Mouse (Mus musculus) liver, embryonic 14.5 days (tissue): ENCODE results near the gene Agrp. TPM values are rescaled to one million over a fixed set of nuclear protein-coding genes. Genes with fewer than 3 reads are reported as not detected.

ENCODE experiments used
- ATAC-seq: fragments of 200-750 bp; cut with Nextera tagmentation; 2 replicates; pipeline ENCODE4 v1.8.0; 2017; ENCODE audit warnings: moderate number of reproducible peaks, mild to moderate bottlenecking, moderate library complexity; ENCODE audit not compliant: insufficient read depth
- DNase-seq, 3 experiments: peaks; one replicate each; pipeline ENCODE4 v3.0.0-alpha.2; 2012 to 2013; ENCODE audit warnings: low read depth in 3 of 3, low spot score in 3 of 3
- H3K27ac ChIP-seq: fragments of 300-500 bp; sonication (generic); 2 replicates; pipeline ENCODE4 v1.5.1; 2014; ENCODE audit warnings: moderate library complexity, mild to moderate bottlenecking, control low read depth, inconsistent platforms
- H3K27me3 ChIP-seq: fragments of 300-500 bp; sonication (generic); 2 replicates; pipeline ENCODE4 v1.6.1; 2014; ENCODE audit warnings: mild to moderate bottlenecking, low read length, moderate library complexity; ENCODE audit not compliant: control insufficient read depth, insufficient read depth
- H3K36me3 ChIP-seq: fragments of 300-500 bp; sonication (generic); replicated peaks from 2 replicates; pipeline ENCODE4 v1.6.1; 2014; ENCODE audit warnings: low read depth; ENCODE audit not compliant: control insufficient read depth, insufficient read depth
- H3K4me1 ChIP-seq, 2 experiments: fragments of 200-500 bp in 1 of 2; fragments of 300-500 bp in 1 of 2; sonication (generic) in 1 of 2; replicated peaks; 2 replicates each; pipeline ENCODE4 v1.6.1; 2012 to 2014; ENCODE audit warnings: antibody characterized with exemption in 1 of 2, inconsistent platforms in 1 of 2, low read length in 1 of 2; ENCODE audit not compliant: control insufficient read depth in 2 of 2, insufficient read depth in 2 of 2
- H3K4me2 ChIP-seq: fragments of 300-500 bp; sonication (generic); 2 replicates; pipeline ENCODE4 v1.6.1; 2014; ENCODE audit warnings: low read depth, mild to moderate bottlenecking, control low read depth, moderate library complexity
- H3K4me3 ChIP-seq, 2 experiments: fragments of 200-500 bp in 1 of 2; fragments of 300-500 bp in 1 of 2; sonication (generic) in 1 of 2; 2 replicates each; pipeline ENCODE4 v1.5.1; 2012 to 2014; ENCODE audit warnings: low read depth in 2 of 2, low read length in 2 of 2, mild to moderate bottlenecking in 2 of 2, control low read depth in 1 of 2, inconsistent platforms in 1 of 2, moderate library complexity in 1 of 2; ENCODE audit not compliant: insufficient read depth in 1 of 2
- H3K9ac ChIP-seq: fragments of 300-500 bp; sonication (generic); replicated peaks from 2 replicates; pipeline ENCODE4 v1.6.1; 2014; ENCODE audit warnings: mild to moderate bottlenecking, control low read depth, moderate library complexity
- H3K9me3 ChIP-seq: fragments of 300-500 bp; sonication (generic); 2 replicates; pipeline ENCODE4 v1.6.1; 2016; ENCODE audit warnings: low read length, mixed read lengths; ENCODE audit not compliant: control insufficient read depth
- CTCF ChIP-seq: IDR thresholded peaks from 2 replicates; pipeline ENCODE4 v1.5.1; 2016; ENCODE audit warnings: antibody characterized with exemption, low read depth, control low read depth
- EP300 ChIP-seq: IDR thresholded peaks from 2 replicates; pipeline ENCODE4 v1.6.1; 2016; ENCODE audit warnings: antibody characterized with exemption, low read depth
- WGBS: fragments of 180-500 bp; shearing (Covaris S2); extraction: QIAGEN DNeasy Blood & Tissue Kit; methylation state at CpG from one replicate; pipeline ENCODE4 v1.1.7; 2014; ENCODE audit not compliant: insufficient replicate concordance; 5-methylcytosine and 5-hydroxymethylcytosine counted together
- polyA plus RNA-seq, 2 experiments: library from polyadenylated mRNA; depleted of rRNA in 1 of 2; stranded (reverse) in 1 of 2; unstranded in 1 of 2; fragments of >200 nt; fragmentation: Nextera tagmentation in 1 of 2; extraction: Ambion mirVana in 1 of 2; gene quantifications; 2 replicates each; pipeline versions ENCODE4 v1.2.1 to v1.2.3; 2012 to 2014

Gene Agrp
- polyA plus RNA-seq (2012; rRNA removed) (not detected in 2 replicates), polyA plus RNA-seq (2014; fragmentation: Nextera tagmentation; extraction: Ambion mirVana) (0.23 and 0.27 TPM in 2 replicates)

- peaks cover 21 to 22% of the 10 kb centered on the region in 2 experiments for H3K4me1 ChIP-seq
- peak within 1 kb of the TSS; percentile 100 for H3K9ac ChIP-seq
- DNase-seq = no peak
- H3K9me3 ChIP-seq = no peaks in the 10 kb centered on the region
- H3K4me3 ChIP-seq = peak within 1 kb of the TSS; percentile 79 to 100
- peak within 1 kb of the TSS; percentile 99 for H3K4me2 ChIP-seq
- peak; percentile 26; the same call in 1 of the 2 replicates for ATAC-seq
- H3K27ac ChIP-seq = peak within 1 kb of the TSS; percentile 99
- WGBS = under 1% methylated on average over 56 of the region's 63 CpGs
- H3K27me3 ChIP-seq = no peaks in the 10 kb centered on the region
- TF ChIP-seq EP300 (no peak), CTCF (peak; percentile 21; the same call in 1 of the 2 replicates)
- peaks cover 9% of the 10 kb centered on the region; the same call in 1 of the 2 replicates for H3K36me3 ChIP-seq
Observed at GRCm38 (mm10) chr8:105636963-105637510, at the start of gene Agrp. Gene Agrp (minus strand): TSS chr8:105637393.

GRCm38 (mm10) chr8:105686551-105686950, 49.4 kb upstream of the Agrp start:
- Histone ChIP-seq H3K9ac (no peak overlapping the region), H3K4me1 (no peaks in the 10 kb centered on the region), H3K27me3 (no peaks in the 10 kb centered on the region), H3K36me3 (peaks cover 24% of the 10 kb centered on the region), H3K27ac (no peak overlapping the region), H3K4me3 (no peak overlapping the region), H3K9me3 (no peaks in the 10 kb centered on the region), H3K4me2 (no peak overlapping the region)
- DNase-seq (no peak), ATAC-seq (no peak)
- 61% methylated on average over 6 of the region's 6 CpGs for WGBS
- no peak for TF ChIP-seq EP300
- no peak for TF ChIP-seq CTCF

DNA sequence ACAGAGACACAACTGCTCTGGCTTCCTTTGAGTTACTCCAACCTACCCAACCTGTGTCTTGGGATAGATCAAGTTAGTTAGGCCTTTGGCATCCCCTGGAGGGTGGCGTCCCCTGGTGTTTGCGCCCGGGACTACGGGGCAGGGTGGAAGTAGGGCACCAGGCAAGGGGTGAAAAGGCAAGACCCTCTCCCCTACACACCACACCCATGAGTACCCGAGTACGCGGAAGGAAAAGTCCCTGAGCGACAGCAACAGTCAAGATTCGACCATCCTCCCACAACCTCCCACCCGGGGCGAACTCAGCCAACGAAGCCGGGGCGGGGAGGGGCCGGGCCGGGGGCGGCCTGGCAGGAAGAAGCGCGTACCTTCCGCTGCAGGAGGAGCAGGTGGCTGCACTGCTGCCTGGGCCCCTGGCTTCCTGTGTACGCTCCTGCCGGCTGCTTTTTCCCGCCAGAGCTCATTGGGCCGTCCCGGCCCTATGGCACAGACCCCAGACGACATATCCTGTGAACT, 48.7 kb upstream of the Agrp start, which contains the start of gene Carmil2:
Carmil2 (plus strand) TSS at position 479 of the 513 bp plus-strand sequence.
- WGBS = 4% methylated on average over 25 of the region's 26 CpGs
- H3K4me3 ChIP-seq = no peak within 1 kb of the TSS

GRCm38 (mm10) chr8:105685325-105685724, 48.1 kb upstream of the Agrp start:
- Histone ChIP-seq H3K27ac (no peak overlapping the region), H3K4me3 (no peak overlapping the region), H3K9ac (no peak overlapping the region), H3K4me1 (no peaks in the 10 kb centered on the region), H3K27me3 (no peaks in the 10 kb centered on the region), H3K9me3 (no peaks in the 10 kb centered on the region), H3K36me3 (peaks cover 35% of the 10 kb centered on the region), H3K4me2 (peak overlapping the region; percentile 38; the same call in 1 of the 2 replicates)
- WGBS = 64% methylated on average over 7 of the region's 7 CpGs
- ATAC-seq = no peak
- DNase-seq = no peak
- TF ChIP-seq EP300 (no peak), CTCF (no peak)

More for the DNA sequence above, 48.7 kb upstream of the Agrp start, which contains the start of gene Carmil2:
- ATAC-seq (peak; percentile 31; the same call in 1 of the 2 replicates), DNase-seq (no peak)
- Histone ChIP-seq H3K9me3 (no peaks in the 10 kb centered on the region), H3K27ac (no peak within 1 kb of the TSS), H3K4me2 (peak within 1 kb of the TSS; percentile 38; the same call in 1 of the 2 replicates), H3K36me3 (peaks cover 30% of the 10 kb centered on the region), H3K9ac (no peak within 1 kb of the TSS), H3K4me1 (no peaks in the 10 kb centered on the region), H3K27me3 (no peaks in the 10 kb centered on the region)
- TF ChIP-seq EP300 = no peak
- TF ChIP-seq CTCF = peak; percentile 85

DNA sequence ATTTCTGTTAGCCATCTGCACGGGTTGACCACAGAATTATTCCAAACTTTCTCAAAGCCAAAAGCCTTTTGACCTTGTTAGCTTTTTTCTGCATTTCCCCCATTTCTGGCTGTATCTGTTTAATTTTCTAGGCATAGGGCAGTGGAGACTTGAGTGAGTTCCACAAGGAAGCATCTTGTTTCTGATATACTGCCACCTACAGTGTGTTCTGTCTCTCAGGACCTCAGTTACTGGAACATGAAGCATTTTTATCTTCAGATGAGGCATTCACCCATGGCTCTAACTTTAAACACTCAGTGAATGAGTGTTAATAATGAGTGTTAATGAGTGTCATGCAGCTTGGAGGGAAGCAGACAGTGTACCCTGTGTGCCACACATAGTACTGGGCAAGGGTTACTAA, 40.7 kb upstream of the Agrp start:
- no peak for TF ChIP-seq CTCF
- TF ChIP-seq EP300 = no peak
- Histone ChIP-seq H3K9ac (no peak overlapping the region), H3K4me1 (no peaks in the 10 kb centered on the region), H3K9me3 (no peaks in the 10 kb centered on the region), H3K4me2 (no peak overlapping the region), H3K27ac (no peak overlapping the region), H3K27me3 (no peaks in the 10 kb centered on the region), H3K4me3 (no peak overlapping the region), H3K36me3 (peaks cover 91% of the 10 kb centered on the region)
- no peak for ATAC-seq
- 76% methylated on average over 1 of the region's 1 CpGs for WGBS
- no peak for DNase-seq
